Mouse (Mus musculus): Measurements from ENCODE around the gene Hepacam2. TPM values are rescaled to one million over a fixed set of nuclear protein-coding genes. Genes with fewer than 3 reads are reported as not detected.
A peak's percentile ranks its signal among the peaks of the same experiment; 100 is the strongest.

The Hepacam2 gene
- polyA plus RNA-seq (2012; fragmentation: generic; extraction: Trizol) = not detected

DNA sequence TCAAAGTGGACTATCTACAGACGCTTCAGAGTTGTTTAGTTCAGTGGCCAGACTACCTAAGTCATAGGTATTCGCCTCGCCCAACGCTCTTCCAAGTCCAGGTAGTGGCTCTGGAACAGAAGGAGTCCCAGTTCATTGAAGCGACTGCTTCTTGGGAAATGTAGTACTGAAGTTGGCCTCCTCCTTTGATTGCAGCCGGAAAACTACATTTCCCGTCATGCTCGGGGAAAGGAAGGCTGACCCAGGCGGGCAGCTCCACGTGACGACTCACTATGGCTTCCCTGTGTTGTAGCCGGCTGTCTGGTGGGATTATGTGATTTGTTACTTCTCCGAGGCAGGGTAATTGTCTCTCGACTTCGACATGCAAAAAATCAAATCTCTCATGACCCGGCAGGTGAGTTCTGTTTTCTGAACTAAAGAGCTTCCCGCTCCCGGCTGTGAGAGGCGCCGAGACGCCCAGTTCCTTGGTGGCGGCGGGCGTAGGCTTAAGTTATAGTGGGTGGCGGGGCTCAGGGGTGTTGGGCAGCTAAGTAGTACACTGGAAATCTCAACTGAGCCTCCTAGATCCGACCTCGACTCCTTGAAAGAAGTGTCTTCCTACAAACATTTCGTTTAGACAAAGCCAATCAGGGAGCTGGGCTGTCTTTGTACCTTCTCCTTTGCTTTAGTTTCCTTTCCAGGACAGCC, at the start of gene Hepacam2, which contains the start of gene Vps50:
Gene Hepacam2, minus strand, starts transcription at position 137 of the 687 bp plus-strand sequence.
Gene Vps50, plus strand, starts transcription at position 221 of the 687 bp plus-strand sequence.
- TF ChIP-seq TCF3 (IDR thresholded peaks at IDR 0.05; ENCODE audit: insufficient read length, low read depth) (no peak), USF1 (IDR thresholded peaks at IDR 0.05; ENCODE audit: low read depth) (peak; percentile 100), POLR2A (IDR thresholded peaks at IDR 0.05; ENCODE audit: insufficient read length, low read depth) (peak; percentile 50)
- Histone ChIP-seq H3K27me3 (ENCODE audit: control insufficient read depth, insufficient read depth, insufficient read length) (no peaks in the 10 kb centered on the region), H3K79me2 (ENCODE audit: control insufficient read depth, insufficient read depth) (peaks cover 34% of the 10 kb centered on the region), H3K4me2 (ENCODE audit: low read depth) (peak within 1 kb of the TSS; percentile 89), H3K36me3 (ENCODE audit: control insufficient read depth, insufficient read depth) (no peaks in the 10 kb centered on the region), H3K4me3 (peak within 1 kb of the TSS; percentile 45), H3ac (ENCODE audit: control insufficient read depth, insufficient read length) (peak within 1 kb of the TSS; percentile 69)

- TF ChIP-seq USF1 (IDR thresholded peaks at IDR 0.05; ENCODE audit: low read depth) (no peak), MYOG (IDR thresholded peaks at IDR 0.05; ENCODE audit: control insufficient read depth in 1 of 3, insufficient read depth in 1 of 3, insufficient read length in 2 of 3, low read depth in 2 of 3) (no peak), MAX (IDR thresholded peaks at IDR 0.05; ENCODE audit: low read depth) (no peak), SRF (IDR thresholded peaks at IDR 0.05; ENCODE audit: control insufficient read depth, insufficient read length, low read depth) (no peak), REST (IDR thresholded peaks at IDR 0.05; ENCODE audit: insufficient read depth, insufficient read length) (no peak), CEBPB (IDR thresholded peaks at IDR 0.05; ENCODE audit: insufficient read depth, poor library complexity, severe bottlenecking) (no peak), TCF12 (IDR thresholded peaks at IDR 0.05; ENCODE audit: insufficient read depth, poor library complexity, severe bottlenecking) (no peak), E2F4 (IDR thresholded peaks at IDR 0.05; ENCODE audit: insufficient read depth) (no peak), MYOD1 (IDR thresholded peaks at IDR 0.05; ENCODE audit: control insufficient read depth in 1 of 3, insufficient read length in 2 of 3, low read depth in 2 of 3) (no peak), TCF3 (IDR thresholded peaks at IDR 0.05; ENCODE audit: insufficient read length, low read depth) (no peak), POLR2A (IDR thresholded peaks at IDR 0.05; ENCODE audit: insufficient read length, low read depth) (no peak), POLR2AphosphoS2 (IDR thresholded peaks at IDR 0.05; ENCODE audit: insufficient read length, low read depth) (no peak)
- H3K27me3 ChIP-seq (ENCODE audit: control insufficient read depth, insufficient read depth, insufficient read length) = no peaks in the 10 kb centered on the region
- no peaks in the 10 kb centered on the region for H3K79me2 ChIP-seq (ENCODE audit: control insufficient read depth, insufficient read depth)
- no peak overlapping the region for H3K4me2 ChIP-seq (ENCODE audit: low read depth)
- no peak overlapping the region for H3K4me3 ChIP-seq
- no peaks in the 10 kb centered on the region for H3K36me3 ChIP-seq (ENCODE audit: control insufficient read depth, insufficient read depth)
- no peak overlapping the region for H3ac ChIP-seq (ENCODE audit: control insufficient read depth, insufficient read length)
Measured at GRCm38 (mm10) chr6:3544970-3545369, 46.9 kb upstream of the Hepacam2 start.

DNA sequence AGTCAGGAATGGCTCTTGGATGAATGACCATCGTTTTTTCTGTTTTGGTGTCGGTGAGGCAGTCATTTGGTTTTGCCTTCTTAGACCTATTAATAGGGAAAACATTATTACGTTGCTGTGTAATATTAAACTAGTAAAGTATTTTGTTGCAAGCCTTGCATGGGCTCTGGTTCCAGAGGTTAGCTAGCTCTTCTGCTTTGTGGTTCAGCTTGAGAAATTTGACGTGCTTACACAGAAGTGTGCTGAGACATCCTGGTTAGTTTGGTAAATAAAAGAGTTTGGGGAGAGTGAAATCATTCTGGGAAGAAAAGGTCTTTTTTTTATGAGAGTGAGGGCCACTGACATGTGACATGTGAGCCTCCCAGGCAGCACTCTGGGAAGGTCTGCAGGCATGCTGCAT, 45.8 kb upstream of the Hepacam2 start:
- no peak overlapping the region for H3K4me2 ChIP-seq (ENCODE audit: low read depth)
- H3ac ChIP-seq (ENCODE audit: control insufficient read depth, insufficient read length) = no peak overlapping the region
- H3K27me3 ChIP-seq (ENCODE audit: control insufficient read depth, insufficient read depth, insufficient read length) = no peaks in the 10 kb centered on the region
- TF ChIP-seq USF1 (IDR thresholded peaks at IDR 0.05; ENCODE audit: low read depth) = no peak
- no peak for TF ChIP-seq POLR2AphosphoS2 (IDR thresholded peaks at IDR 0.05; ENCODE audit: insufficient read length, low read depth)
- no peak for TF ChIP-seq REST (IDR thresholded peaks at IDR 0.05; ENCODE audit: insufficient read depth, insufficient read length)
- no peaks in the 10 kb centered on the region for H3K79me2 ChIP-seq (ENCODE audit: control insufficient read depth, insufficient read depth)
- no peaks in the 10 kb centered on the region for H3K36me3 ChIP-seq (ENCODE audit: control insufficient read depth, insufficient read depth)
- no peak overlapping the region for H3K4me3 ChIP-seq

- TF ChIP-seq E2F4 (IDR thresholded peaks at IDR 0.05; ENCODE audit: insufficient read depth) (no peak), MYOG (IDR thresholded peaks at IDR 0.05; ENCODE audit: control insufficient read depth in 1 of 3, insufficient read depth in 1 of 3, insufficient read length in 2 of 3, low read depth in 2 of 3) (no peak), MYOD1 (IDR thresholded peaks at IDR 0.05; ENCODE audit: control insufficient read depth in 1 of 3, insufficient read length in 2 of 3, low read depth in 2 of 3) (no peak), MAX (IDR thresholded peaks at IDR 0.05; ENCODE audit: low read depth) (no peak), TCF12 (IDR thresholded peaks at IDR 0.05; ENCODE audit: insufficient read depth, poor library complexity, severe bottlenecking) (no peak), POLR2AphosphoS2 (IDR thresholded peaks at IDR 0.05; ENCODE audit: insufficient read length, low read depth) (no peak), POLR2A (IDR thresholded peaks at IDR 0.05; ENCODE audit: insufficient read length, low read depth) (no peak), USF1 (IDR thresholded peaks at IDR 0.05; ENCODE audit: low read depth) (no peak), SRF (IDR thresholded peaks at IDR 0.05; ENCODE audit: control insufficient read depth, insufficient read length, low read depth) (no peak), TCF3 (IDR thresholded peaks at IDR 0.05; ENCODE audit: insufficient read length, low read depth) (no peak), CEBPB (IDR thresholded peaks at IDR 0.05; ENCODE audit: insufficient read depth, poor library complexity, severe bottlenecking) (no peak), REST (IDR thresholded peaks at IDR 0.05; ENCODE audit: insufficient read depth, insufficient read length) (no peak)
- H3K4me2 ChIP-seq (ENCODE audit: low read depth) = no peak overlapping the region
- H3K4me3 ChIP-seq = no peak overlapping the region
- H3K36me3 ChIP-seq (ENCODE audit: control insufficient read depth, insufficient read depth) = no peaks in the 10 kb centered on the region
- no peaks in the 10 kb centered on the region for H3K27me3 ChIP-seq (ENCODE audit: control insufficient read depth, insufficient read depth, insufficient read length)
- no peaks in the 10 kb centered on the region for H3K79me2 ChIP-seq (ENCODE audit: control insufficient read depth, insufficient read depth)
- H3ac ChIP-seq (ENCODE audit: control insufficient read depth, insufficient read length) = no peak overlapping the region
Measured at GRCm38 (mm10) chr6:3539470-3539869, 41.4 kb upstream of the Hepacam2 start.

GRCm38 (mm10) chr6:3536048-3536447, 38.0 kb upstream of the Hepacam2 start:
- Histone ChIP-seq H3K4me2 (ENCODE audit: low read depth) (no peak overlapping the region), H3K79me2 (ENCODE audit: control insufficient read depth, insufficient read depth) (no peaks in the 10 kb centered on the region), H3K27me3 (ENCODE audit: control insufficient read depth, insufficient read depth, insufficient read length) (no peaks in the 10 kb centered on the region), H3K4me3 (no peak overlapping the region), H3ac (ENCODE audit: control insufficient read depth, insufficient read length) (no peak overlapping the region), H3K36me3 (ENCODE audit: control insufficient read depth, insufficient read depth) (no peaks in the 10 kb centered on the region)
- TF ChIP-seq SRF (IDR thresholded peaks at IDR 0.05; ENCODE audit: control insufficient read depth, insufficient read length, low read depth) (no peak), CEBPB (IDR thresholded peaks at IDR 0.05; ENCODE audit: insufficient read depth, poor library complexity, severe bottlenecking) (no peak), TCF12 (IDR thresholded peaks at IDR 0.05; ENCODE audit: insufficient read depth, poor library complexity, severe bottlenecking) (no peak), MYOD1 (IDR thresholded peaks at IDR 0.05; ENCODE audit: control insufficient read depth in 1 of 3, insufficient read length in 2 of 3, low read depth in 2 of 3) (no peak), MYOG (IDR thresholded peaks at IDR 0.05; ENCODE audit: control insufficient read depth in 1 of 3, insufficient read depth in 1 of 3, insufficient read length in 2 of 3, low read depth in 2 of 3) (no peak), USF1 (IDR thresholded peaks at IDR 0.05; ENCODE audit: low read depth) (no peak), POLR2AphosphoS2 (IDR thresholded peaks at IDR 0.05; ENCODE audit: insufficient read length, low read depth) (no peak), TCF3 (IDR thresholded peaks at IDR 0.05; ENCODE audit: insufficient read length, low read depth) (no peak), E2F4 (IDR thresholded peaks at IDR 0.05; ENCODE audit: insufficient read depth) (no peak), MAX (IDR thresholded peaks at IDR 0.05; ENCODE audit: low read depth) (no peak), POLR2A (IDR thresholded peaks at IDR 0.05; ENCODE audit: insufficient read length, low read depth) (no peak)

All from myocyte (in vitro differentiated cells).